Mouse (Mus musculus) cortical plate, adult 2 months (tissue): ENCODE measurements around the gene Atp8a1.

Experiments
- CTCF ChIP-seq: fragments of 200-500 bp; IDR thresholded peaks from 2 replicates; pipeline ENCODE4 v1.5.1; 2011; ENCODE audit warnings: mild to moderate bottlenecking, control low read depth, low read length; ENCODE audit not compliant: insufficient read depth; ENCODE audit errors: extremely low read depth
- POLR2A ChIP-seq: fragments of 200-500 bp; IDR thresholded peaks from 2 replicates; pipeline ENCODE4 v1.6.1; 2011; ENCODE audit warnings: mild to moderate bottlenecking, low read length, control low read depth; ENCODE audit not compliant: insufficient read depth; ENCODE audit errors: extremely low read depth

GRCm38 (mm10) chr5:67605951-67606350 lies 241.3 kb downstream of the Atp8a1 start:
- TF ChIP-seq CTCF: no peak
- TF ChIP-seq POLR2A: no peak
